Comparison of ENCODE assay signal across 15 mouse cellular contexts in the genomic region with DNA sequence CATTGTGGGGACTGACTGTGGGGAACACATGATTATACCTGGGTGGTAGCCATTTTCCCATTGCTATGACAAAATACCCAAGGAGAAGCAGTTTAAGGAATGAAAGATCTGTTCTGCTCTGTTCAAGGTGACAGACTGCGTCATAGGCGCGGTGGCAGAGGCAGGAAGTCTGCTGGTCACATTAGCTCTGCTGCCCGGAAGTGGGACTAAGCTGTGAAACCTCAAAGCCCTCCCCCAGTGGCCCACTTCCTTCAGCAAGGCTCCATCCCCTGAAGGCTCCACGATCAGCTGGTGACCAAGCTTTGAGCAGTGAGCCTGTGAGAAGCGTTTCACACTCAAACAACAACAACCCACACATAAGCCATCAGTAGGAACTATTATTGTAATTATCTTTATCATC.
DNase-seq lines count a peak whose midpoint lies in the region; ATAC-seq lines count a peak whose summit lies in the region.
"Had no signal": no experiment of that assay in that cellular context is flagged by ENCODE, and none has a peak within 500 bp of the region (broad histone marks: within the 10 kb centered on the region; RNA-seq: fewer than 3 reads in every experiment).

No protein-coding gene starts in this region.

- peak overlapping the region; percentile 79 for H3K27ac ChIP-seq in limb, embryonic 10.5 days
- H3K27ac ChIP-seq: heart, embryonic 15.5 days; hindbrain, embryonic 14.5 days; kidney, embryonic 15.5 days; liver, embryonic 14.5 days; neural tube, embryonic 15.5 days had no signal

- 74% methylated on average over 6 of the region's 6 CpGs for WGBS in limb, embryonic 10.5 days

- peak; percentile 30 to 31 for DNase-seq in spleen, adult 18-20 months
- DNase-seq in spleen, postnatal 14 days (ENCODE audit: low spot score in 2 of 2) = no peak
- DNase-seq in limb, embryonic 10.5 days (ENCODE audit: low spot score) = no peak
- peak; percentile 76 for DNase-seq in splenic B cell, adult 2 months (ENCODE audit: low read depth, low spot score)
- no peak for DNase-seq in gastrocnemius, postnatal 25 days
- no peak for DNase-seq in thymus, postnatal 25 days
- DNase-seq: cerebellum, adult 9-11 months; left cerebral cortex, postnatal 4 days had no signal

- peaks cover 71% of the 10 kb centered on the region for H3K4me1 ChIP-seq in limb, embryonic 10.5 days

- no peaks in the 10 kb centered on the region for H3K27me3 ChIP-seq in limb, embryonic 10.5 days (ENCODE audit: low read depth, poor library complexity, severe bottlenecking)
- no peaks in the 10 kb centered on the region for H3K27me3 ChIP-seq in splenic B cell, adult 2 months (ENCODE audit: control insufficient read depth, insufficient read depth, low read length, poor library complexity, severe bottlenecking)
- H3K27me3 ChIP-seq: heart, embryonic 15.5 days; kidney, embryonic 15.5 days; neural tube, embryonic 15.5 days had no signal

- no peak overlapping the region for H3K4me3 ChIP-seq in limb, embryonic 10.5 days
- H3K4me3 ChIP-seq: heart, embryonic 15.5 days; kidney, embryonic 15.5 days; neural tube, embryonic 15.5 days had no signal

- H3K9me3 ChIP-seq in limb, embryonic 10.5 days (replicated peaks) = no peaks in the 10 kb centered on the region
- H3K9me3 ChIP-seq: heart, embryonic 15.5 days; kidney, embryonic 15.5 days; neural tube, embryonic 15.5 days had no signal

- peak; percentile 96 for ATAC-seq in activated CD4-positive, CD25-positive, alpha-beta regulatory T cell, adult 4 months
- ATAC-seq: midbrain, embryonic 16.5 days had no signal

- H3K36me3 ChIP-seq in limb, embryonic 10.5 days = no peaks in the 10 kb centered on the region
- no peaks in the 10 kb centered on the region for H3K36me3 ChIP-seq in splenic B cell, adult 2 months (ENCODE audit: control insufficient read depth, insufficient read depth, low read length, poor library complexity, severe bottlenecking)
- H3K36me3 ChIP-seq: heart, embryonic 15.5 days; kidney, embryonic 15.5 days; neural tube, embryonic 15.5 days had no signal

Comparison
In these comparisons a context has a peak if more than half of its experiments do, and no peak if none do; other contexts are left out.
1. DNase-seq: peak in spleen, adult 18-20 months (2 of 2) and splenic B cell, adult 2 months (single experiment); none in spleen, postnatal 14 days (0 of 2), limb, embryonic 10.5 days (single experiment), gastrocnemius, postnatal 25 days (single experiment) and thymus, postnatal 25 days (single experiment).